Mouse (Mus musculus): ENCODE data around the gene Gbp3.

The Gbp3 gene

DNA sequence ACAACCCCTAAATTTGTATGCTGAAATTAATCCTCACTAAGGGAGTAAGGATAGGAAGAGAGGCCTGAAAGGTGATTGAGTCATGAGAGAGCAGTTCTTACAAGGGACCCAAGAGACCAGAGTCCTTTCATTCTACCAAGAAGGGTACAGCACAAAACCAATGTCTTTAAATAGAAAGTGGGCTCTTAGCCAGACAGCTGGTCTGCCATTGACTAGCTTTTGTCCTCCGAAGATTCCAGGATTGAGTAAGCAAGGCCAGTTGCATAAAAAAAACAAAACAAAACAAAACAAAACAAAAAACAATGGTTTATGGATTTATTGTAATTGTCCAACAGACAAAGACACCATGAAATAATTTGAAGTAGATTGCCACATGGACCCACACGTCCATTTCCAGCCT is 29.1 kb downstream of the Gbp3 start:
- no peak for ATAC-seq (ENCODE audit: low TSS enrichment)

DNA sequence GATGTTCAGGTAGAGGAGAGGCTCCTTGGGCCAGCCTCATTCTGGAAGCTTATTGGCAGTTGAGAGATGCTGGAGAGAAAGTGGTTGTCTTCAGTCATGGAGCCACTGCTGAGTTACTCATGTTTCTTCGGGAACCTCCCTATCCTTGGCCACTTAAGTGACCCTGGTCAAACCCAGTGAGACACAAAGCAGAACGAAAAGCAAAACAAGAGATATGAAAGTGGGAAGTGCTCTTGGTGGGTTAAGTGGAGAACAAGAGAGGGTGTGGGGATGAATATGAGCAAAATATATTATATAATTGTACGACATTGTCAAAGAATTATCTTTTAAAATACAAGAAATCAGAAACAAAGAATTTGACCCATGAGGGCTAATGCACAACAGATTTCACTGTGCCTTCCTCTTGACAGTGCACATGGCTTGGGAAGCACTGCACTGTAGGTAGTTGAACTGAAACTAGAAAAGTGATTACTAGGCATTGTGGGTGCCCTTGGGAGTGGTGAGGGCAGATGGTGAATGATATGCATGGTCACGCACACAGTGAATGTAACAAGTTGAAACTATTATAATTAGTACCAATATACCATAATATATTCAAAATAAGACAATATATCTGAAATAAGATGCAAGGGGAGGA is 30.7 kb downstream of the Gbp3 start:
- ATAC-seq (ENCODE audit: low TSS enrichment) = no peak

DNA sequence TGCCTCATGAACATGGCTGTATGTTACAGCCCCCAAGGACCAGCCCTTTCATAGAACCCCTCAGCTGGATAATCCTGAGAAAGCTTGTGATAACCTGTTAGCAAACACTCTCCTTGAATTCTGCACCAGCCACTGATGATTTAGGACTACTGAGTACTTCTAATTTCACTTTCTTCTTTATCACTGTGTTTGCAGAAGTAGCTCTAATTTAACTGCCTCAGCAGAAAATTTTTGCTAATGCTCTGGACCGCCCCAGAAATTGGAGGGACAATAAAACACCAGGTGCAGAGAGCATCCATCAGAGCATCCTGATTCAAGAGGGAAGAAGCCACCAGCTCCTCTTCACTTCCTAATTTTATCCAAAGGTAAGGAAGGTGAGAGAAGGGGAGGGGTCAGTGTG is 34.7 kb downstream of the Gbp3 start, which contains the start of gene Gbp2b:
Gene Gbp2b, plus strand, starts transcription at position 301 of the 400 bp plus-strand sequence.
- no peak for ATAC-seq (ENCODE audit: low TSS enrichment)

- no peak for ATAC-seq (ENCODE audit: low TSS enrichment)
These were observed 38.1 kb downstream of the Gbp3 start for GRCm38 (mm10) chr3:142597923-142598322.

DNA sequence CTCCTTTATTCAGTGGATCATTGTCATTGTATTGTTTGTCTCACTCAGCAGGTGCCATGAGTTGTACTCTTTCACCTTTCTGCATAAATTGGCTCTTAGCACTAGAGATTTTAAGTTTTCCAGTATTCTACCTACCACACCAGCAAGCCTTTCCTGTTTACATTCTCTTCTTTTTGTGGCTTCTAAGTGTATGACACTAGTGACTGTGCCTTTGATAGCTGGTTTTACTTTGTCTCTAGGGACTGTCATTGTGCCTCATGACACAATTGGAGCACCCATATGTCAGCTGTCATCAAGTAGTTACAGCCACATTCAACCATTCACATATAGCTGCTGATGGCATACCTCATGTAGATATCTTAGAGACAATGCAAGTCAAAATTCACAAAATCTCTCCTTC is 41.8 kb downstream of the Gbp3 start:
- ATAC-seq (ENCODE audit: low TSS enrichment) = no peak

DNA sequence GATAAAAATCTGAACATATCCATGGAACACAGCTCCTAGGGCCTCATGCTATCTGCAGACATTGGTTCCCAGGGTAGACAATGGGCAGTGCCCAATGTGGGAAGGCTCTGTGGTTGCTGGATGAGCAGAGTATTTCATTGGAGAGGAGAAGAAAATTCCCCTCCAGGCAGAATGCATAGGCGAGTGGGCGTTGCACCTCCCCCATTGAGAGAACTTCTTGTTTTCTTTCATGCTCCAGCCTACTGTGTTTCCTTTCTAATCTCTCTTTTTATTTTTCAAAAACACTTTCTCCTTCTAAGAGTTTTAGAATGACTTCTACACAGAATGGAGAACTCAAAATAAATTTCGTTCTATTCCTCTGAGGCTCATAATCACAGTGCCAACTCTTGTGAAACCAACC is 58.8 kb downstream of the Gbp3 start:
- ATAC-seq (ENCODE audit: low TSS enrichment) = 0 out of 2 replicates have a peak, but pooled peaks have one; percentile 23

DNA sequence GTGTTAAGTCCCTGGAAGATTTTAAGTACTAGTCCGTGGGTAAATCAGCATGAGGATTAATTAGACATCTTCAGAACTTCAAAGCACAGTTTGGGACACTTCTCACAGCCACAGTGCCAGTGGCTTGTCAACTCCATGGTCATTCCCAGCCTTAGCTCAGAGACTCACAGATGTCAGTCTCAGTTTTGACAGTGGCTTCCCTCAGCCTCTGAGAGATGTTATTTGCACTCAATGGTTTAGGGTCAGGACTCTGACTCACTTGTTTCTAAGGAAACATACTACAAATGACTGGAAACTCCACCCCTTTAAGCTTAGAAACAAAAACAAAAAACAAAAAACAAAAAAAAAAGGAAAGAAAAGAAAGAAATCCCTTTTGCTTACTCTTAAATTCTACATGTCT is 59.8 kb downstream of the Gbp3 start:
- no peak for ATAC-seq (ENCODE audit: low TSS enrichment)

GRCm38 (mm10) chr3:142620111-142620955 is 60.5 kb downstream of the Gbp3 start, which contains the start of gene Gbp2:
Gene Gbp2, plus strand, starts transcription at chr3:142620602.
- ATAC-seq (ENCODE audit: low TSS enrichment) = peak; percentile 47

GRCm38 (mm10) chr3:142620956-142621562 is 61.2 kb downstream of the Gbp3 start:
- no peak for ATAC-seq (ENCODE audit: low TSS enrichment)
